Mouse (Mus musculus): ENCODE results near the gene Fam110c.

Fam110c gene

GRCm38 (mm10) chr12:31101821-31102220 is 28.2 kb downstream of the Fam110c start:
- no peak for DNase-seq (ENCODE audit: extremely low spot score)

GRCm38 (mm10) chr12:31116005-31116466 is 42.4 kb downstream of the Fam110c start:
- DNase-seq (ENCODE audit: extremely low spot score): peak; percentile 68

- DNase-seq (ENCODE audit: extremely low spot score): no peak
These were observed 46.9 kb downstream of the Fam110c start for GRCm38 (mm10) chr12:31120535-31120934.

GRCm38 (mm10) chr12:31122892-31123622 is 49.4 kb downstream of the Fam110c start:
- no peak for DNase-seq (ENCODE audit: extremely low spot score)

- DNase-seq (ENCODE audit: extremely low spot score): no peak
These were observed 52.4 kb downstream of the Fam110c start for GRCm38 (mm10) chr12:31126071-31126470.

- DNase-seq (ENCODE audit: extremely low spot score): no peak
These were observed 55.9 kb downstream of the Fam110c start for GRCm38 (mm10) chr12:31129548-31129947.
